Mouse (Mus musculus) intestine, embryonic 15.5 days (tissue): ENCODE measurements around the gene Cdc6. TPM values are rescaled to one million over a fixed set of nuclear protein-coding genes. Genes with fewer than 3 reads are reported as not detected.

Experiments used
- ATAC-seq: fragments of 200-750 bp; cut with Nextera tagmentation; 2 replicates; pipeline ENCODE4 v1.8.0; 2017; ENCODE audit warnings: moderate TSS enrichment, moderate library complexity
- H3K27ac ChIP-seq: fragments of 300-500 bp; sonication (generic); 2 replicates; pipeline ENCODE4 v1.5.1; 2015; ENCODE audit warnings: mild to moderate bottlenecking, inconsistent platforms
- H3K27me3 ChIP-seq: fragments of 300-500 bp; sonication (generic); replicated peaks from 2 replicates; pipeline ENCODE4 v1.6.1; 2015; ENCODE audit warnings: inconsistent platforms
- H3K36me3 ChIP-seq: fragments of 300-500 bp; sonication (generic); 2 replicates; pipeline ENCODE4 v1.6.1; 2015; ENCODE audit warnings: inconsistent platforms
- H3K4me1 ChIP-seq: fragments of 300-500 bp; sonication (generic); replicated peaks from 2 replicates; pipeline ENCODE4 v1.6.1; 2015; ENCODE audit warnings: inconsistent platforms
- H3K4me2 ChIP-seq: fragments of 300-500 bp; sonication (generic); replicated peaks from 2 replicates; pipeline ENCODE4 v1.6.1; 2015; ENCODE audit warnings: mild to moderate bottlenecking, inconsistent platforms
- H3K4me3 ChIP-seq: fragments of 300-500 bp; sonication (generic); replicated peaks from 2 replicates; pipeline ENCODE4 v1.5.1; 2015; ENCODE audit warnings: inconsistent platforms
- H3K9ac ChIP-seq: fragments of 300-500 bp; sonication (generic); 2 replicates; pipeline ENCODE4 v1.6.1; 2015; ENCODE audit warnings: inconsistent platforms
- H3K9me3 ChIP-seq: fragments of 300-500 bp; sonication (generic); 2 replicates; pipeline ENCODE4 v1.6.1; 2016; ENCODE audit warnings: inconsistent platforms
- WGBS: fragments of 180-500 bp; shearing (Covaris S2); methylation state at CpG from one replicate; pipeline ENCODE4 v1.1.7; 2015; 5-methylcytosine and 5-hydroxymethylcytosine counted together
- polyA plus RNA-seq: library from polyadenylated mRNA; unstranded; fragments of >200 nt; fragmentation: Nextera tagmentation; extraction: Ambion mirVana; gene quantifications from 2 replicates; pipeline ENCODE4 v1.2.1, GENCODE M21; 2015

Gene Cdc6
- polyA plus RNA-seq, 1 experiment from 2014 or later, result 26.7 TPM

DNA sequence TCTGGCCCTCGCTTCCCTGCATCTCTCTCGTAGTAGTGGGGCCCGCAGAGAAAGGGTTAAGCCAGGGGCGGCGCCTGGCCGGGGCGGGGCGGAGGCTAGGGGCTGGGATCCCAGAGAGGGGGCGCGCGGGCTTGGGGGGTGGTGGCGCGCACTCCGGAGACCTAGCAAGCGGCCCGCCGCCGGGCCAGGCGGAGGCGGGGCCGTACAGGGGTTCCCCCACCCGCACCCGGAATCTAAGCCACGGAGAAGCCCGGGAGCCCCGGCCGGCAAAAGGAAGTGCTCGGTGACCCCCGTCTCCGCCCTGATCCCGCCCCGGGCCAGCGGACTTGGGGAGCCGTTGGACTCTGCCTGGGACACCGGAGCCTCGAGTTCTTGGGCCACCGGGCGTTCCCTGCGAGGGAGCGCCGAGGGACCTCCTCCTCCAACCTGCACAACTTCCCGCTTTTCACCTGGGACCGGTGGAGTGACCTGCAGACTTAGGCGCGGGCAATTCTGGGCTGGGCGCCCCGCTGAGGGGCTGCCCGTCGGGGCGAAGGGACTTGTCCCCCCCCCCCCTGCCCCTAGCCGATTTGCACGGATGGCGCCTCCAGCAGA, 52.8 kb downstream of the Cdc6 start:
- peak; percentile 53 for ATAC-seq
- Histone ChIP-seq H3K4me1 (peaks cover 54% of the 10 kb centered on the region), H3K4me2 (peak overlapping the region; percentile 98), H3K36me3 (no peaks in the 10 kb centered on the region), H3K27ac (peak overlapping the region; percentile 94), H3K4me3 (peak overlapping the region; percentile 78), H3K9ac (peak overlapping the region; percentile 75), H3K9me3 (no peaks in the 10 kb centered on the region), H3K27me3 (no peaks in the 10 kb centered on the region)
- under 1% methylated on average over 53 of the region's 53 CpGs for WGBS

DNA sequence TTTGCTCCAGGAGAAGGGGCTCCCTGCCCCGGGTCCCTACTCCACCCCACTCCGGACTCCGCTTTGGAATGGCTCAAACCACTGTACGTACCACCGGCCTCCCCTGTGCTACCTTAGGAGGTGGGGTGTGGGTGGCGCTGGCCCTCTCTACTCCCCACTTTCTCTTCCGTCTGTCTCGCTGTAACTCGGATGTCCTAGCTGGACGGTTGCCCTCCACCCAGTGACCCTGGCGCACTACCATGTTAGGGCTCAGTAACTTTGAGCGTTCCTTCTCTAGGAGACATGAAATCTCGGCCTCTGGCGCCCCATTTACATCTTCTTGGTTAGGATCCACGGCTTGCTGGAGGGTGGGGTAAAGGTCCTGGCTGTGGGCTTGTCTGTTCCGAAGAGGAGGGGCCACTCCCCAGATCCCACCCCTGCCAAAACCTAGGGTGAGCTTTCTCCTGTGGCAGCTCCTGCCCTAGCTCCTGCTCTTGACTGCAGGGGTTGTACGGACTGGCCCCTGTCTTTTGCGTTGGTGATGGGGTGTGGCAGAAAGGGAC, 53.5 kb downstream of the Cdc6 start:
- Histone ChIP-seq H3K27me3 (no peaks in the 10 kb centered on the region), H3K36me3 (no peaks in the 10 kb centered on the region), H3K27ac (peak overlapping the region; percentile 94), H3K4me3 (peak overlapping the region; percentile 78), H3K4me1 (peaks cover 57% of the 10 kb centered on the region), H3K9me3 (no peaks in the 10 kb centered on the region), H3K4me2 (peak overlapping the region; percentile 98), H3K9ac (peak overlapping the region; percentile 75)
- ATAC-seq, result no peak
- WGBS, result 4% methylated on average over 18 of the region's 18 CpGs

DNA sequence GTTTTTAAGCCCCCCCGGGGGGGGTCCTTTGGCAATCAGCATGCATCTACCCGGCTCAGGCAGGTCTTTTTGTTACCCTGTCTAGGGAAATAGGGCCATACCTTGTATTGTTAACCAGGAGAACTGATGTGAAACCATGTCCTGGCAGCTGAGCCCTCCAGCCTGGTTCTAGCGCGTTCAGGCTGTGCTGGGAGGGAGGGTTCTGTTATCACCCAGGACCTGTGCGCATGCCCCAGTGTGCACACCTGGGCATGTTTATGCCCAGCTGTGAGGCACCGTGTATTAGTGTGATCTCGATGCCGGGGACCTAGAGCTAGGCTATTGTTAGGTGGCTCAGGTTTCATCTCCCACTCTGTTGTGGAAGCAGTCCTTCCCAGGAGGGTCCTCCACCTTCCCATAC, 54.2 kb downstream of the Cdc6 start:
- H3K36me3 ChIP-seq, result peaks cover 3% of the 10 kb centered on the region; the same call in 1 of the 2 replicates
- no peaks in the 10 kb centered on the region for H3K9me3 ChIP-seq
- peak overlapping the region; percentile 94 for H3K27ac ChIP-seq
- peaks cover 60% of the 10 kb centered on the region for H3K4me1 ChIP-seq
- H3K9ac ChIP-seq, result peak overlapping the region; percentile 75
- H3K4me3 ChIP-seq, result peak overlapping the region; percentile 78
- H3K27me3 ChIP-seq, result no peaks in the 10 kb centered on the region
- peak overlapping the region; percentile 98 for H3K4me2 ChIP-seq
- no peak for ATAC-seq
- WGBS, result 7% methylated on average over 8 of the region's 8 CpGs

DNA sequence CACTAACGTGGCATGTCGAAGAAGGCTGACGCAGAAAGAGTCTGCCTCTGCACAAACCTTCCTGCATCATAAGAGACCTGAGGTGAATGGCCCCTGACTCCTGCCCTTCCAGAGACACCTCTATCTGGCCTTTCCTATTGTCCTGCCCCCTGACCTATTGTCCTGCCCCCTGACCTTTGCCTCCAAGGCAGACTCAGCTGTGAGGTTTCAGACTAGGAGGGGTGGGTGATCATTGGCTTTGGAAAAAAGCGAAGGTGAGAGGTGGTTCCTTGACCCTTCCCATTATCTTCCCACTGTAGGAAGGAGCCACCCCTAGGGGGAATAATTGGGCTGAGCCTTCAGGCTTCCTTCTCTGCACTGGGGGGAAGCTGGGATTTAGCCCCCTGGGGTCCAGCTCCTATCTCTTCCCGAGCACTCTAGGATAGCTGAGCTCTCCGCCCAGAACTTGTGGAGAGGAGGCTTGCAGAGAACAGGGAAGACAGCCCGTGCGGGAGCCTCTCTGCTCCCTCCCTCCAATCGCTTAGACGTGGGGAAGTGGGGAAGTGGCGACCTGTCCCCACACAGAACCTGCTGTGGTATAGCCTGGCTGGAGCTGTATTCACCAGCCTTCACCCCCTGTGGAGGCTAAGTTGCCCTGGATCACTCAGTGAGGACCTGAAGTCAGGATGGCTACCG, 55.0 kb downstream of the Cdc6 start:
- H3K4me1 ChIP-seq, result peaks cover 68% of the 10 kb centered on the region

DNA sequence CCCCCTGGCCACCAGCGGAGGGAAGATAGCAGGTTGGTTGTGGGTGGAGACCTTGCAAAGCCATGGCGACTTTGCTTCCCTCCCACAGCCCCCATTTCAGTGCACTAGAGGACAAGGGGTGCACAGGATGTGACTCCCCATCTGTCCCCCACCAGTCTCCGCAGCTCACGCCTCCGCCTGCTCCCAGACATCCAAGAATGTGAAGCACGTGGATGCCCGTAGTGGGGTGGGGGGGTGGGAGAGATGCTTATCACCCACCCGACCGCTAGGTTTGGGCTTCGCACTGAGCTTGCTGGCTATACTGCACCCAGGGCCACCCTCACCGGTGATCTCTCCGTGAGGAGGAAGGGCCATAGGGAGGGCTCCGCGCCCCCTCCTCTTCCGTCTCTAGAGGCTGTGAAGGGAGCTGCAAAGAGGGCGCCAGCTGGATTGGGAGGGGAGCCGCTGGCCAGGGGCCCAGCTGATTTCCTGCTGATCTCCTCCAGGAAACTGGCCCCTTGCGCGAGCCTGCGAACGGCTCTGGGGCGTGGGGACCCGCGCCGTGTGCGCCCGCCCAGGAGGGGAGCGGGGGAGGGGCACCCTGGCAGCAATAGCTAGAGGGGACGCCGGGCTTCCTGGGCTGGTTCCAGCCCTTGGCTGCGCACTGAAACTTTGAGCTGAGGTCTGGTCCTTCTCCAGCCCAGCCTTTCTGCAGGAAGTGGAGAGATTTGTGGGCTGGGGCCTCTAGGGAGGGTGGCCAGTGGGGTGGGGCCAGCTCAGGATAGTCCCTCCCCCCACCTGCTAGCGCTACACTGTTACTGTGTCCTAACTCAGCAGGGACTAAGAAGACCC, 55.8 kb downstream of the Cdc6 start:
- under 1% methylated on average over 32 of the region's 32 CpGs for WGBS
- Histone ChIP-seq H3K4me2 (peak overlapping the region; percentile 98), H3K27me3 (no peaks in the 10 kb centered on the region), H3K9ac (peak overlapping the region; percentile 75), H3K9me3 (no peaks in the 10 kb centered on the region), H3K27ac (peak overlapping the region; percentile 97), H3K4me3 (peak overlapping the region; percentile 78), H3K4me1 (peaks cover 77% of the 10 kb centered on the region), H3K36me3 (peaks cover 9% of the 10 kb centered on the region; the same call in 1 of the 2 replicates)
- ATAC-seq, result peak; percentile 83

More for the DNA sequence above, 55.0 kb downstream of the Cdc6 start:
- Histone ChIP-seq H3K27ac (peak overlapping the region; percentile 97), H3K9me3 (no peaks in the 10 kb centered on the region), H3K27me3 (no peaks in the 10 kb centered on the region), H3K4me3 (peak overlapping the region; percentile 78), H3K4me2 (peak overlapping the region; percentile 98), H3K36me3 (peaks cover 5% of the 10 kb centered on the region; the same call in 1 of the 2 replicates), H3K9ac (peak overlapping the region; percentile 75)
- 14% methylated on average over 12 of the region's 12 CpGs for WGBS
- ATAC-seq, result no peak

DNA sequence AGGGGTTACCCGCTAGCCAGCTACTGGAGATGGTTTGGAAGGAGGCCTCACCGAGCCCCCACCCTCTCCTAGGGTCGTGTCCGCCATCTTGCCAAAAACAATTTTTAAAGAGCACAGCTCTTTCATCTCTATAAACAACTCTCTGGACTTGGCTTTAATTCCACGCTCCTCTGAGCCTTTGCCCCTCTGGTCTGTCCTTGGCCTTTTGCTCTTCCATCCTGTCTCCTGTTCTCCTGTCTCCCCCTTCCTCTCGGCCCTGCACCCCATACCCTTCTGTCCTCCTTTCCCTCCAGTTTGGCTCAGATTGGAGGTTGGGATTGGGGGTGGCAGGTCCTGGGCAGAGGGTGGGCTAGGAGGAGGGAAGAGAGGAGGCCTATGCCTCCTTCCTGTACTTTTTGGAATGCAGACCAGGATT, 56.6 kb downstream of the Cdc6 start:
- no peak for ATAC-seq
- Histone ChIP-seq H3K36me3 (peaks cover 9% of the 10 kb centered on the region; the same call in 1 of the 2 replicates), H3K9ac (peak overlapping the region; percentile 33), H3K27ac (peak overlapping the region; percentile 97), H3K4me2 (peak overlapping the region; percentile 98), H3K27me3 (no peaks in the 10 kb centered on the region), H3K4me1 (peaks cover 79% of the 10 kb centered on the region), H3K4me3 (peak overlapping the region; percentile 78), H3K9me3 (no peaks in the 10 kb centered on the region)
- 6% methylated on average over 6 of the region's 6 CpGs for WGBS

DNA sequence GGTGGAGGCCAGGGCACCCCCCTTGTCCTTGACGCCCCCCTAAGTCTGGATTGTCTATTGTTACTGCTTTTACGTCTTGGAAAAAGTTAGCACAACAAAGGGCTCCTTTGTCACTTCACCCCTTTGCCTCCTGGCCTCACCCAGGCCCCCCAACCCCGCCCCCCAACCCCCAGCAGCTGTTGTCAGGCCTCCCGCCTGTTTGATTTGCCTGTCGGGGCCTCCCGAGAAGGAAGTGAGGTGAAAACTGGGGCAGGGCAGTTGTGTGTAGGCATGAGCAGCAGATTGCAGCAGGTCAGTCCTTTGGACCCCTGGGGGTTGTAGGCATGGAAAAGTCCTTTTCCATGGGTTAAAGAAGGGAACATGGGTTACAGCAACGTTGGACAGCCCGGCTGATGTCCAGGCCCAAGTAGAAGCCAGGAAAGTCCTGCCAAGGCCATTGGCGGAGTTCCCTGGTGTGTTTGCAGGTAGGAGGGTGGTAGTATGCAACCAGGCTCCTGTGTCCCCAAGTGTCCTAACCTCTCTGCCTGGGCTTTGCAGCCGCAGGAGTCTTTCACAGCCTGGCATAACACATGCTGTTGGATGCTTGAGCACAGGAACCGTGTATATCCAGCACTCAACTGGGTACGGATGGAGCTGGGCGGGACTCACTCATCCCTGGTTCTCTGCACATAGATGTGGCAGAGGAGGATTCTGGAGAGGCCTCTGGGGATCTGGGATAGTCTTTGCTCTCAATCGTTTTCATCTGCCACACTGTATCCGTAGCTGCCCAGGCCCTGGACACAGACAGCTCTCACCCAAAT, 57.2 kb downstream of the Cdc6 start:
- Histone ChIP-seq H3K4me2 (peak overlapping the region; percentile 98), H3K36me3 (peaks cover 9% of the 10 kb centered on the region; the same call in 1 of the 2 replicates), H3K4me3 (peak overlapping the region; percentile 78), H3K9ac (peak overlapping the region; percentile 33), H3K9me3 (no peaks in the 10 kb centered on the region), H3K4me1 (peaks cover 84% of the 10 kb centered on the region), H3K27ac (peak overlapping the region; percentile 97), H3K27me3 (no peaks in the 10 kb centered on the region)
- WGBS, result 23% methylated on average over 15 of the region's 15 CpGs
- 0 out of 2 replicates have a peak, but pooled peaks have one; percentile 5 for ATAC-seq

DNA sequence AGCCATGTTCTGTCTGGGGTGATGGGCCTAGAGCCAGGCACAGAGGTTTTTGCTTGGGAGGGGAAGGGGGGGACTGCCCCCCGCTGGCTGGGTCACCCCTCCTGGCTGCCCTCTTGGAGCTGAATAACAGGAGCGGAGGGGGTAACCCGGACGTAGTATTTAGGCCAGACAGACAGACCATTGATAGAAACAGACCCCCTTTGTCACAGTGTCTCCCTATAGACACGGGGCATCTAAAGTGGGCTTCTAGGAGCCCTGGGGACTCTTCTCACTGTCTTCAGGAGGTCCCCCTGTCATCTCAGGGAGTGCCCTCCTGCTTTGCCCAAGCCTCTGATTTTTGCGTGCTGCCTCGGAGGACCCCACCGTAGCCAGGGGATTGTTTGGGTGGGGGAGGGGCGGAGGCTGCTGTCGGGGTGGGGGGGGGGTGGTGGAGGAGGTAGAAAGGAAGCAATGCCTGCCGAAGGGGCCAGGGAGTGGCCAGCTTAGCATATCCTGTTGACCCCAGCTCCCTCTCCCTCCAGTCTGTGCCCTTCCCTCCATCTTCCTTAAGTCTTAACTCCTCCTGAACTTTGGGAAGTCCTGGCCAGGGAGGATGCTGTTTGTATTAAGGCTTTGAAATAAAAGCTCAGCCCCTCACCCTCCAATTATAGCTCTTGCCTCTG, 57.9 kb downstream of the Cdc6 start:
- no peak for ATAC-seq
- Histone ChIP-seq H3K27me3 (no peaks in the 10 kb centered on the region), H3K4me3 (peak overlapping the region; percentile 78), H3K4me1 (peaks cover 90% of the 10 kb centered on the region), H3K27ac (peak overlapping the region; percentile 97), H3K36me3 (peaks cover 9% of the 10 kb centered on the region; the same call in 1 of the 2 replicates), H3K9me3 (no peaks in the 10 kb centered on the region), H3K4me2 (peak overlapping the region; percentile 98), H3K9ac (peak overlapping the region; percentile 26; the same call in 1 of the 2 replicates)
- 18% methylated on average over 11 of the region's 11 CpGs for WGBS

DNA sequence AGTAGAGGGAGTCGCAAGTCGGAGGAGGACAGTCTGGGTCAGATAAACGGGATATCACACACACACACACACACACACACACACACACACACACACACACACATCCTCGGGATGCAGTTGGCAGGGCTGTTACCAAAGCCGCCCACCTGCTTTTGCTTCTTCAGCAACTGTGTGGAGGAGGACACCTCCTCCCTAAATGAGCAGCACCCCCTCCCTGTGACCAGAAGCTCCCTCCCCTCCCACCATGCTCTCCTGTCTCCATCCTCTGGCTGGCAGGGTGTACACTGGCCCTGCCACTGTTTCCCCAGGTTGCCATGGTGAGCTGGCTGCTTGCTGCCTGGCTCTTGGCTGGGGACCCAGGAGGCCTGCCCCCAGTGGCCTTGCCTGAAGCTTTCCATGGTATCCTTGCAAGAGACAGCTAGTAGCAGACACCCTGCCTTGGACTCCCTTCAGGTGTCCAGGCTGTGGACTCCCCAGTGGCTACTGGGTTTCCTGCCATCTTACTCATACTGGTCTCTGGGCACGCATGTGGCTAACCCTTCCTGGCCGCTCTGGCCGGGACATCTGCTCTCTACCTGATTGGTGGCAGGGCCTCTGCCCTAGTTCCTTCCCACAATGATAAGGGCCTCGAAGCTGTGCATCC, 59.0 kb downstream of the Cdc6 start:
- Histone ChIP-seq H3K4me3 (no peak overlapping the region), H3K4me1 (peaks cover 97% of the 10 kb centered on the region), H3K27ac (peak overlapping the region; percentile 97), H3K36me3 (peaks cover 19% of the 10 kb centered on the region; the same call in 1 of the 2 replicates), H3K4me2 (peak overlapping the region; percentile 98), H3K27me3 (no peaks in the 10 kb centered on the region), H3K9ac (no peak overlapping the region), H3K9me3 (no peaks in the 10 kb centered on the region)
- ATAC-seq, result no peak
- WGBS, result 44% methylated on average over 8 of the region's 9 CpGs

DNA sequence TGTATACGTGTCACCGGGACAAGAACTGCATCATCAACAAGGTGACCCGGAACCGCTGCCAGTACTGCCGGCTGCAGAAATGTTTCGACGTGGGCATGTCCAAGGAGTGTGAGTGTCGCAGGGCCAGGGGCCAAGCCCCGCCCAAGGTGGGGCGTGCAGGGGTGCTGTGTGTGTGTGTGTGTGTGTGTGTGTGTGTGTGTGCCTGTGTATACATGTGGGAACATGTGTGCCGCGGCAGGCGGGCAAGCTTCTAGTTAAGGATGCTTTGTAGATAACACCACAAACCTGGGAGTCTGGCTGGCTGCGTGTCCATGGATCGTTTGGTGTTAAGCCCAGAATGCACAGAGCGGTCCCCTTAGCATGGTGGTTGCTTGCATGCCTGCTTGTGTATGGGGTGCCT, 60.5 kb downstream of the Cdc6 start:
- Histone ChIP-seq H3K4me1 (peaks cover 84% of the 10 kb centered on the region), H3K36me3 (peaks cover 31% of the 10 kb centered on the region), H3K9ac (peak overlapping the region; percentile 9; the same call in 1 of the 2 replicates), H3K4me2 (peak overlapping the region; percentile 9), H3K27me3 (no peaks in the 10 kb centered on the region), H3K9me3 (no peaks in the 10 kb centered on the region), H3K4me3 (no peak overlapping the region), H3K27ac (peak overlapping the region; percentile 10)
- ATAC-seq, result no peak
- 50% methylated on average over 16 of the region's 16 CpGs for WGBS
